Mouse (Mus musculus): ENCODE data around the gene Senp1.

Senp1 gene

GRCm38 (mm10) chr15:98051685-98052084, 41.9 kb downstream of the Senp1 start:
- in situ Hi-C loops (cut with MboI, MseI) = no loop called here

GRCm38 (mm10) chr15:98048918-98049700, 44.4 kb downstream of the Senp1 start:
- in situ Hi-C loops (cut with MboI, MseI) = no loop called here

DNA sequence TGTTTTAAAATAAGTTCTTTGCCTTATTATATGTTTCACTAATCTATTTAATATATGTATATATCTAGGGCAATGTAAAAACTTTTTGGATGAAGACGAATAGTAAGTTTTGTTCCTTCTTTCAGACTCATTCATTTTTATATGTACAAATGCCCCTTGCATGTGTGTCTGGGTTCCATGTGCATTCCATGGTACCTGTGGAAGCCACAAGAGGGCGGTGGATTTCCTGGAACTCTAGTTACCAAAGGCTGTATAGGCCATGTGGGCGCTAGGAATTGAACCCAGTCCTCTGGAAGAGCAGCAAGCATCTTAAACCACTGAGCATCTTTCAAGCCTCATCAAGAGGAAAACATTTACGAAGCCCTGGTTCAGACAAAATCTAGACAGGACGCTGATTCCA, 49.2 kb downstream of the Senp1 start:
- in situ Hi-C loops (cut with MboI, MseI) = no loop called here

GRCm38 (mm10) chr15:98043967-98044366, 49.6 kb downstream of the Senp1 start:
- in situ Hi-C loops (cut with MboI, MseI) = no loop called here

- in situ Hi-C loops (cut with MboI, MseI) = no loop called here
Observed at GRCm38 (mm10) chr15:98042508-98042907, 51.0 kb downstream of the Senp1 start.

DNA sequence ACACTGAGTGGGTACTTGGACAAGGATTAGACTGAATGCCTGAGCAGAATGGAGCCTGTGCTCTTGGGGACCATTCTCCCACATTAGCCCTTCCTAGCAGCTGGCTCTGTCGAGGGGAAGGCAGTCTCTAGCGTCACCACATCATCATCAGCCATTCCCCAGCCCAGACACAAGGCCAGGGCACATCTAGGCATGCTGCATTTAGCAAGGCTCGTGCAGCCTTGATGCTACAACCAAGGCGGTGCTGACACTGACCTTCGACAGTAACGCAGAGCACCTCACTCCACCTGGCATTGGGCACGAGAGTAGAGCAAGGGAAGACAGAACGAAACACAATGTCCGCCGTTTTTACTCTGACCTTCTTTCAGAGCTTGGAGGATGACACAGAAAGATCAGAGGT, 53.9 kb downstream of the Senp1 start:
- in situ Hi-C loops (cut with MboI, MseI) = no loop called here

DNA sequence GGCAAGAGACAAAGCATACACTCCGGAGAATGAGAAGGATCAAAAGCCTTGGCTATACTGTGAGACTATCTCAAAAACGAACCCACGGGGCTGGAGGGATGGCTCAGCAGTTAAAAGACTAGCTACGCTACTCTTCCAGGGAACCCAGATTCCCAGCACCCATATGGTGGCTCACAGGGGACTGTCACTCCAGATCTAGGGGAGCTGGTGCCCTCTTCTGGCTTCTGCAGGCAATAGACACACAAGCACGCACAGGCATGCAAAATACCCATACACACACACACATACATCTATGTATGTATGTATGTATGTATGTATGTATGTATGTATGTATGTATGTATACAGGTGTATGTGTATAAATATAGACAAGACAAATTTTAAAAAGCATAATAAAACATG, 57.0 kb downstream of the Senp1 start:
- in situ Hi-C loops (cut with MboI, MseI) = no loop called here

DNA sequence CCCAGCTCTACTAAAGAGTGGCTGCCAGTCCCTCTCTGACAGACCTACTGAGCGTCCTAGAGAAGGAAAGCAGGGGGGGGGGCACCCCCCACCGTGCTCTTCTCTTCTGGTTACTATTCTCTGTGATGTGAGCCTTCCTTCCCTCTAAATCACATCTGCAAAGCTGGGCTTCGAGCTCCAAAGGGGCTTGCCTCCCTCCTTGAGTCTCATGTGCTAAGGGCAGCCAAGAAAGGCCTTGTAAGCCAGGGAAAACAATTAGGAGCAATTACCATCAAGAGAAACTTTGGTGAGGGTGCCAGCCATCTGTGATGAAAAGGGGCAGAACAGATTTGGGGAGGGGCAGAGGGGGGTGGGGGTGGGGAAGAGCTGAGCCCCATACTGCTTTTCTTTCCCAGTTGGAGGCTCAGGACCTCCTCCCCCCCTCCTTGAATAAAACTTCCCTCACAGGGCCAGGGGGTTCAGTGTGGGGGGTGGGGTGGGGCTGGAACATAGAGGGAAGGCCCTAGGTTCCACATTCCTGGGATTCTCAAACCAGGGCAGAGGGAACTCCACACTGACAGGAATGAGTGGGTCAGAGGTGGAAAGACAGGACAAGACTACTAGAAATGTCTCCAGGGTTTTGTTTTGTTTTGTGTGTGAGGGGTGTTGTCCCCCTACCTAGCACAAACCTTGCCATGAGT, 58.3 kb downstream of the Senp1 start:
- in situ Hi-C loops (cut with MboI, MseI) = no loop called here

DNA sequence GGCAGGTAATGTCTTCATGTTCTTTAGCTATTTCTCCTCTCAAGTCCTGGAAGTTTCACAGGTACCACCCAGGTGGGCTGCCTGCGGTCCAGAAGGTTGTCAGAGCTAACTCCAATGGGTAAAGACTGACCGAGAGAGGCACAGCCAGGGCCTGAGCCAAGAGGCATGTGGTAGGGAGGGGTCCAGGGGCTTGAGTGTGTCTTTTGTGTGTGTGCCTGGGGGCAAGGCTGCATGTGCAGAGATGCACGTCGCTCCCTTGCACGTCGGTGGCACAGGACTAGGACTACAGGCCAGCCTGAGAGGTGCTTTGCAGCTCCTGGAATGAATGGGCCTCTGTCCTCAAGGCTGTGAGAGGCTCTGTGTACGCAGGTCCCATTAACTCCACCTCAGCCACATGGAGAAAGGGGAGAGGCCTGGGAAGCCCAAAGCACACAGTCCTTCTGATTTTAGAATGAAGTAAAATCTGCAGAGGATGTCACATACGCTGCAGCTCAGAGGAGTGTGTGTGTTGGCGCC, 60.3 kb downstream of the Senp1 start:
- in situ Hi-C loops (cut with MboI, MseI) = no loop called here

- in situ Hi-C loops (cut with MboI, MseI) = no loop called here
Observed at GRCm38 (mm10) chr15:98029798-98030197, 63.7 kb downstream of the Senp1 start.

DNA sequence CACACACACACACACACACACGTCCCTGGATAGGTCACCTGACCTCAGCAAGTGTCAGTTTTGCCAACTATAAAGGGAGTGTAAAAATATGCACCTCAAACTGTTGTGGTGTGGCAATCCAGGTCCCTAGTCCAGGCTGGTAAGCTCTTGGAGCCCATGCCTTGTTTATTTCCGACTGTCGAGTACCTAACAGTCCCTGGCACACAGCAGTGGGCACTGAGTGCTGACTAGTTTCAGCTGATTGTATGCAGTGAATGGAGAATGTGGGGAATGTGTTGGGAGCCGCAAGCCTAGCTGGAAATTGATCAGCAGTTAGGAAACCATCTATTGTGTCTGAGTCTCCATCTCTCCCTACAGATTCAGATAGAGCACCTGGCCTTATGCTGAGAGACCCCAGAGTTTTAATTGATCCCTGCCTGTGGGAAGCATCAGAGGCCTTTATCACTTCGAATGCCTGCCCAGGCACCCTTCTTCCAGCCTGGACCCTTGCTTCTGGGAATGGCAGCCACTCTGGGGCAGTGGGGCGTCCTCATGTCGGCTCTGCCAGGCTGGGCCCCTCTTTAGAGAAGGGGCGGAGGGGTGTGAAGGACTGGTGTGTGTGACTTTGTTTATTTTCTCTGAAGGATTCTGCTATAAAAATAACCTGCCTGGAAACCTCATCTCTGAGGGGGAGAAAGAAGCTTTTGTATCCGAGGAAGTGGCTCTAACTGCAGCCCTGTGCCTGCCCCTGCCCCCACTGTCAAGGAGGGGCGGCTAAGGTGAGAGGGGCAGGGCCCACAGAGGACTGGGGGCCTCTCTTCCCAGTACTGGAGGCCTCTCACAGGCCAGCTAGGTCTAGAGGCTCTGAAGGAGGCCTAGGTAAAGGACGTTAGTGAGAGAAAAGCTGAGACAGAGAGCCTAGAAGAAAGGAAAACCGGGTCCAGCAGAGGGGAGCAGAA, 66.3 kb downstream of the Senp1 start:
- in situ Hi-C loops (cut with MboI, MseI) = no loop called here

- in situ Hi-C loops (cut with MboI, MseI) = no loop called here
Observed at GRCm38 (mm10) chr15:98025611-98026010, 67.9 kb downstream of the Senp1 start.

DNA sequence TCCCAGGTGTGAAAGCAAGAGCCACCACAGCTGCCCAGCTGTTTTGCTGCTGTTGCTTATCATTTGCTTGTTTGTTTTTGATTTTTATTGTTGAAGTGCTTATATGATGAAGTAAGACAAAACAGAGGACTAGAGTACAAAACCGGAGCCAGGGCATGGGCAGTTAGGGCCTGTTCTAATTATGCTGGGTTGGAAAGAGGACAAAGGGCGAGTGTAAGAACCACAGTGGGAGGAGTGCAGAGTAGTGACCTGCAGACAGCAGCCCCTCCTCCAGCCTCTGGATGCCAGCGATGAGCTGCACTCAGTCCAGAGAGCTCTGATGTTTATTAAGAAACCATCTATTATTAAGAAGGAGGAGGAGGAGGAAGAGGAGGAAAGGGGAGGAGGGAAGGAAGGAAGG, 70.4 kb downstream of the Senp1 start:
- in situ Hi-C loops (cut with MboI, MseI) = no loop called here

DNA sequence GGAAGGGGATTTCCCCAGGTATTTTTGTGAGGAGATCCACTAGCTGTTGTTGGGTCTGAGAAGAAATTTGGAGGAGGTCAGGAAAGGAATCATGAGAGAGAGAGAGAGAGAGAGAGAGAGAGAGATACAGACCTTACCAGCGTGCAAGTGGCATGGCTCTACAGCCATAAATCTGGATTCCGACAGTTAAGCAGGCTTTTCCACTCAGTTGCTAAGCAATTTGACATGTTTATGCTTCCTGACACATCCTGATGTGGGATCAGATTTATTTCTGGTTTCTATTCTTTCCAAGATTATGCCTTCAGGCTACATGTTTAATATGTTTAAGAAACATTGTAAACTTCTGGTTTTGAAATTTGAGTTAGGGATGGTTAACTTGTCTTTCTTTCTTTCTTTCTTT, 71.7 kb downstream of the Senp1 start:
- in situ Hi-C loops (cut with MboI, MseI) = no loop called here

DNA sequence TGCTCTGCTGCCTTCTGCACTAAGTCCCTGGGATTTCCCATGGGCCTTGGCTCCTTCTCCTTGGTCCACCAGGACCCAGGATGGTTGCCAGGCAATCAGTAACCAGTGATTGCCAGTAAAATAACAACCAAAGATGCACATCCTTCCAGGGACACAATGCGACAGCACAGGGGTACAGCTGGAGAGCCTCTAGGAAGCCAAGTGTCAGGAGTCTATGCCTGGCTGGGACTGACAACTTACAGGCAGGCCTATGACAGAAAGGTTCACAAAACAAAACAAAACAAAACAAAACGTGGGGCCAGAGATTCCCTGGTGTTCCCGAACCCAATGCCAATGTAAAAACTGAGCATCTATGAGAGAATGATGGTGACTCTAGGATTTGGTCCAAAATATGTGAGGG, 74.5 kb downstream of the Senp1 start:
- in situ Hi-C loops (cut with MboI, MseI) = no loop called here

GRCm38 (mm10) chr15:98017925-98018324, 75.6 kb downstream of the Senp1 start:
- in situ Hi-C loops (cut with MboI, MseI) = no loop called here

DNA sequence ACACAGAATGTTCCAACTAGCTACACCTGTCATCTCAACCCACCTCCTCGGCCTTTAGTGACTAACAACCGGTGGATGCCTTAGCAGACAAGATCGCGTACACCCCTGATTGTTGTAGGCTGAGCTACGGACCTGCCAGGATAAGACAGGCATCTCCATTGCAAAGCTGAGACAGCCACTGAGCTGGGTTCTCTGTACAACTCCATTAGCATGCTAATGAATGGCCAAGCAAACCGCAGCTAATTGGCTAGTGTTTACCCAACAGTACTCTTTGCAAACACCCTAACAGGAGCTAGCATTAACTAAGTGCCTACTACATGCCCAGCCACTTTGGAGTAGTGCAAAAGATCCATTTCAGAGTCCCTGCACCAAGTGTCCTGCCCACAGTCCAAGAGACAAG, 80.7 kb downstream of the Senp1 start:
- in situ Hi-C loops (cut with MboI, MseI) = no loop called here

- in situ Hi-C loops (cut with MboI, MseI) = no loop called here
Observed at GRCm38 (mm10) chr15:98005181-98005580, 88.4 kb downstream of the Senp1 start.

GRCm38 (mm10) chr15:98004740-98005159, 88.8 kb downstream of the Senp1 start:
- in situ Hi-C loops (cut with MboI, MseI) = no loop called here

GRCm38 (mm10) chr15:98003822-98004739, 89.5 kb downstream of the Senp1 start, which contains the start of gene Col2a1:
Gene Col2a1, minus strand, starts transcription at chr15:98004695.
- in situ Hi-C loops (cut with MboI, MseI) = no loop called here
